Mouse (Mus musculus) heart, embryonic 16.5 days (tissue): ENCODE data around the gene 4930455H04Rik. TPM values are rescaled to one million over a fixed set of nuclear protein-coding genes. Genes with fewer than 3 reads are reported as not detected.
A peak's percentile ranks its signal among the peaks of the same experiment; 100 is the strongest.

Source experiments
- ATAC-seq: fragments of 200-750 bp; cut with Nextera tagmentation; replicated peaks from 2 replicates; pipeline ENCODE4 v1.8.0; 2017; ENCODE audit warnings: moderate number of reproducible peaks; ENCODE audit not compliant: insufficient read depth, low FRiP score; ENCODE audit errors: extremely low read depth
- H3K27ac ChIP-seq: fragments of 300-500 bp; sonication (generic); 2 replicates; pipeline ENCODE4 v1.5.1; 2014; ENCODE audit warnings: mild to moderate bottlenecking, low read length, control low read depth, moderate library complexity
- H3K27me3 ChIP-seq: fragments of 300-500 bp; sonication (generic); 2 replicates; pipeline ENCODE4 v1.6.1; 2014; ENCODE audit warnings: low read length, mixed read lengths; ENCODE audit not compliant: control insufficient read depth, insufficient read depth
- H3K36me3 ChIP-seq: fragments of 300-500 bp; sonication (generic); 2 replicates; pipeline ENCODE4 v1.6.1; 2014; ENCODE audit not compliant: control insufficient read depth, insufficient read depth
- H3K4me1 ChIP-seq: fragments of 300-500 bp; sonication (generic); 2 replicates; pipeline ENCODE4 v1.6.1; 2014; ENCODE audit warnings: low read length, mixed read lengths; ENCODE audit not compliant: control insufficient read depth, insufficient read depth
- H3K4me2 ChIP-seq: fragments of 300-500 bp; sonication (generic); 2 replicates; pipeline ENCODE4 v1.6.1; 2014; ENCODE audit warnings: low read depth, mild to moderate bottlenecking, control low read depth, low read length
- H3K4me3 ChIP-seq: fragments of 300-500 bp; sonication (generic); 2 replicates; pipeline ENCODE4 v1.5.1; 2014; ENCODE audit warnings: mild to moderate bottlenecking, control low read depth, low read length
- H3K9ac ChIP-seq: fragments of 300-500 bp; sonication (generic); 2 replicates; pipeline ENCODE4 v1.6.1; 2014; ENCODE audit warnings: low read length, control low read depth
- H3K9me3 ChIP-seq: fragments of 300-500 bp; sonication (generic); replicated peaks from 2 replicates; pipeline ENCODE4 v1.6.1; 2016; ENCODE audit warnings: low read length; ENCODE audit not compliant: control insufficient read depth
- WGBS: fragments of 180-500 bp; shearing (Covaris S2); extraction: QIAGEN DNeasy Blood & Tissue Kit; methylation state at CpG from one replicate; pipeline ENCODE4 v1.1.7; 2014; 5-methylcytosine and 5-hydroxymethylcytosine counted together
- polyA plus RNA-seq: library from polyadenylated mRNA; unstranded; fragments of >200 nt; fragmentation: Nextera tagmentation; extraction: Ambion mirVana; gene quantifications from 2 replicates; pipeline ENCODE4 v1.2.1, GENCODE M21; 2015

The 4930455H04Rik gene
- polyA plus RNA-seq = 0.14 TPM in 1 of 2 replicates, not detected in the other

DNA sequence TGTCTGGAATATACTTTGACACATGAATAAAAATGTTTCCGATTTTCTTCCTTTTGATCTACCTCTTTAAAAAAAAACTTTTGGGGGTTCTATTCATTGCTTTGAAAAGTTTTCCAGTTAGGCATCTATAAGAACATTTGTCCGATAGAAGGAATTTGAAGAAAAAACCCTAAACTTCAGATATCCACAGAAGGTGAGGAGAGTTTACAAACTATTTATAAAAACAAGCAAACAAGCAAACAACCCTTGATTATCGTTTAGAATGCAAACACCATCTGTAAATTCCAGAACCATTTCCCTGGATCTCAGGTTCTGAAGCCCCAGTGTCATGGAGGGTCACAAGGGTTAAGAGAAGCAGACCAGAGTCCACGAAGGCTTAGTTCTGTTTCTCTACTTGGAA lies at the start of gene 4930455H04Rik:
TSS of gene 4930455H04Rik (plus strand) at position 301 of the 400 bp plus-strand sequence.
- no peaks in the 10 kb centered on the region for H3K9me3 ChIP-seq
- peak within 1 kb of the TSS; percentile 62 for H3K4me3 ChIP-seq
- ATAC-seq = no peak
- H3K9ac ChIP-seq = peak within 1 kb of the TSS; percentile 68
- H3K36me3 ChIP-seq = no peaks in the 10 kb centered on the region
- peak within 1 kb of the TSS; percentile 86 for H3K27ac ChIP-seq
- 49% methylated on average over 4 of the region's 4 CpGs for WGBS
- H3K27me3 ChIP-seq = no peaks in the 10 kb centered on the region
- peak within 1 kb of the TSS; percentile 75 for H3K4me2 ChIP-seq
- peaks cover 4% of the 10 kb centered on the region for H3K4me1 ChIP-seq

DNA sequence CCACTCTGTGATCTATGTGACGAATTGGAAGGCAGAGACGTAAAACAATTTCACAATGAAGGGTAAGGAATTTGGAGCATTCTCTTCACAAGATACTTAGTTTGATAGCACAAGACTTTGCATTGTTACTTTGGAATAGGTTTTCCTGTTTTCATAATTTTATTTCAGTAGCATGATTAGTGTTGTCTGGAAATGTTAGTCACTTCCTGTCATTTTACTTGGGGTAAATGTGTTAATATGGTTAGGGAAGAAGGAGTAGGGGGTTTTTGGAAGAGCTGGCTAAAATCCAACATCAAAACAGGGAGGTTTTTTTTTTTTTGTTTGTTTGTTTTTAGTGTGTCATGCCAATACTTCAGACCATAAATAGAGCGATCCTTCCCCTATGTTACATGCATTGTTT lies 46.5 kb upstream of the 4930455H04Rik start:
- H3K9ac ChIP-seq = no peak overlapping the region
- no peak overlapping the region for H3K4me3 ChIP-seq
- ATAC-seq = no peak
- peaks cover 3% of the 10 kb centered on the region; the same call in 1 of the 2 replicates for H3K36me3 ChIP-seq
- H3K9me3 ChIP-seq = no peaks in the 10 kb centered on the region
- WGBS = 77% methylated on average over 3 of the region's 3 CpGs
- no peaks in the 10 kb centered on the region for H3K27me3 ChIP-seq
- no peak overlapping the region for H3K4me2 ChIP-seq
- H3K27ac ChIP-seq = no peak overlapping the region
- H3K4me1 ChIP-seq = no peaks in the 10 kb centered on the region

DNA sequence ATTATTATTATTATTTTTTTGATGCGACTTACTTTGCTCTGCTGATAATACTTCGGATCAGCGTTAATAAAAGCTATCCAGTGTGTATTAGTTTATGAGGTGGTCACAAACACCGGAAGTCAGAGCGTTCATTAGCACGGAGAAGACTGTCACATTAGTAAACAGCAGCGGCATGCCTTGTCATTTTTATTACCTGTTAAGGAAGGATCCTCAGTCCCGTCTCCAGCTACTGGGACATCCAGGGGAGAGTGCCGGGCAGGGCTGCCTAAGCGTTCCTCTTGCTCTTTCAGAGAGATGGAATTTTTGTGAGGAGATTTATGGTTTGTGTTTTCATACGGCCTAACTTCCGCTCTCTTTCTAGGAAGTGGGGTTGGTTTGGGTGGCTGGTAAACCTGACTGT lies 45.0 kb upstream of the 4930455H04Rik start:
- Histone ChIP-seq H3K27ac (no peak overlapping the region), H3K4me2 (no peak overlapping the region), H3K36me3 (peaks cover 3% of the 10 kb centered on the region; the same call in 1 of the 2 replicates), H3K4me1 (no peaks in the 10 kb centered on the region), H3K4me3 (no peak overlapping the region), H3K9ac (no peak overlapping the region), H3K9me3 (no peaks in the 10 kb centered on the region), H3K27me3 (no peaks in the 10 kb centered on the region)
- WGBS = 77% methylated on average over 12 of the region's 12 CpGs
- ATAC-seq = no peak

DNA sequence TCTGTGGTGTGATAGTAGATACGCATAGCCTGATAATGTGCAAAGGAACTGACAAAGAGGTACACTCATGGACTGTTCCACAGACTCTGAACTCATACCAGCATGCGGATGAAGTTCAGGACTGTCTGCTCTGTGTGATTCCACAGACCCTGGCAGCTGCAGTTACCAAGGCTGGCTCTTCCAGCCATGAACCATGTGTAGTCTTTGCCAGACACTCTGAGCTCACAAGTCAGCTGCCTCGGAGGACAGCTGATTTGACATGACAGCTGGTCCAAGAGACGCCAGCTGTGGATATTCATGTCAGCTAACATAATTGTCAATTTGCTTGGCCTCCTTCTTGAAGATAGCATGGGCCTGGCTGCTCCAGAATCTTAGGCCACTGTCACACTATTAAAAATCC lies 39.1 kb upstream of the 4930455H04Rik start:
- H3K4me1 ChIP-seq = peaks cover 3% of the 10 kb centered on the region; the same call in 1 of the 2 replicates
- no peak overlapping the region for H3K27ac ChIP-seq
- H3K9ac ChIP-seq = no peak overlapping the region
- no peaks in the 10 kb centered on the region; the same call in 1 of the 2 replicates for H3K36me3 ChIP-seq
- WGBS = 56% methylated on average over 4 of the region's 4 CpGs
- ATAC-seq = no peak
- H3K27me3 ChIP-seq = no peaks in the 10 kb centered on the region
- H3K4me3 ChIP-seq = no peak overlapping the region
- no peak overlapping the region for H3K4me2 ChIP-seq
- H3K9me3 ChIP-seq = no peaks in the 10 kb centered on the region

DNA sequence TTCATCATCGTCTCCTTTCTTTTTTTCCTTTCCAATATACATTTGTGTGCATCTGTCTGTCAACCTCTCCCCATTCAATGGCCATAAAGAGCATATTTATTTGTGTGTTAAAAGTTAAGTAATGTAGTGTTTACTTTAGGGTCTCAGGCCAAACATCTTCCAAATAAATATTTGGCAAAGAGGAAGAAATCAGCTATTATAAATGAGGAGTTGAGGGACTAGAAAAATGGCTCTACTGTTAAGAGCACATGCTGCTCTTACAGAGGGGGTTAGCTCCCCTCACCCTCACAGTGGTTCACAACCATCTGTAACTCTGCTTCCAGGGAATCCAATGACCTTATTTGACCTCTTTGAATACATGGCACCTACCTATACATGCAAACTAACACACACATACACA lies 34.9 kb upstream of the 4930455H04Rik start:
- H3K4me3 ChIP-seq = no peak overlapping the region
- H3K4me1 ChIP-seq = peaks cover 3% of the 10 kb centered on the region; the same call in 1 of the 2 replicates
- H3K27ac ChIP-seq = no peak overlapping the region
- no peaks in the 10 kb centered on the region for H3K27me3 ChIP-seq
- 82% methylated on average over 1 of the region's 1 CpGs for WGBS
- H3K9me3 ChIP-seq = no peaks in the 10 kb centered on the region
- H3K4me2 ChIP-seq = no peak overlapping the region
- no peaks in the 10 kb centered on the region for H3K36me3 ChIP-seq
- ATAC-seq = no peak
- H3K9ac ChIP-seq = no peak overlapping the region

DNA sequence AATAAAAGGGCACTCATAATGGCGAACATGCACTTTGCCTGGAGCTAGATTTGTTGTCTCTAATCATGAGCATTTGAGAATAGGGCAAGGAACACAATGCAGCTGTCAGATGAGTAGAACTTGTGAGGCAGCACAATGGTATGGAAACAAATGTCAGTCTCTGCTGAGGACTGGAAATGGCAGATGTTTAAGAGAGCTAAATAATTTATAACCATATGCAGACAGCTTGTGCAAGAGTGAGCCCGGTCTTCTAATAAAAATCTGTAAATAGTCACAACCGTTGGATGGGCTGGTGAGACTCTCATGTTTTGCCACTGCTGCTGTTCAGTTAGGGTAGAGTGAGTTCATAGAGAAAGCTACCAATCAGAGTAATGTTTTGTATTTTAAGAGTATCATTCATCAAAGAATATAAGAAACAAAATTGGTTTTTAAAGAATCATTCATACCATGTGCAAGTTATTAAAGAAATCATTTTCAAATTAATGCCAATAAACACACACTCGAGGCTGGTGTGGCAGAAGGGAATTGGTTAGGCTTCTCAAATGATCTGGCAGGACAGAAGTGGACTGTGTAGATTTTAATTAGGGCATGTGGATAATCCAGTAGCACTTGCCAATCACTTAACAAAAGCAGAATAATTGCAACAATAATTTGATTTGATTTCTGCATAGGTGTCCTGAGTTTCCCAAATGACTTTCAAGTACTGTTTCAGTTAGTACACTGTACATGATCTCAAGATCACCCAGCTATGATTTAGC lies 31.0 kb upstream of the 4930455H04Rik start:
- no peak overlapping the region for H3K27ac ChIP-seq

DNA sequence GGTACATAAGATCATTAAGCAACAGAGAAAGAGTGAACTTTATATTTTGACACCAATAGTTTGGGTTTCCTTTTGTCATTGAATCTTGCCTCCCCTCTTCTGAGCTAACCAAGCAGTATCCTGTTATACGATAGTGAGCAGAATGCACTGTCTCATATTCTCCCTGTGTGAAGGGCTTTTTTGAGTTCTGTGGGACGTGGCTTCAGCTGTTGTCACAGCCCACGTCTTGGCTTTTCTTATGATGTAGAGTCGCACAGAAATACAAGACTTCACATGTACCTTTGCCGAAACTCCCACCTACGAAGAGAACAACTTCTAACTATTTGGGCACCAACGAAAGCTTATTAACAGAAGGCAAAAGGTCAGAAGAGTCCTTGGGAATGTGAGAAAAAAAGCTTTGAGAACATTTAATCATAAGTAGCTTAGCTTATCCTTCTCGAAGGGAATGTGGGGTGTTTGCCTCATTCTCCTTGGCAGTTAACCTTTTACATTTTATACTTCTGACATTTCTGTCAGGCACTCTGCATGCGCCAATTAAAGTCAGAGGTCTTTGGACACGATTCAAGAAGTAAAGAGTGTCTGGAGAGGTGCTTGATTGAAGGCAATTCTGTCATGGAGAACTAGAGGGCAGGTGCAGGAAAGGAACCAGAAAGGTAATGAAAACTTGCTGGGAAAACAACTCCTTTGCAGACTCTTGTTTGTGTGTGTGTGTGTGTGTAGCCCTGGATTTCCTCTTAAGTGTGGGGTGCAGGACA lies 27.1 kb upstream of the 4930455H04Rik start:
- peak; percentile 30; the same call in 1 of the 2 replicates for ATAC-seq

More for the DNA sequence above, 31.0 kb upstream of the 4930455H04Rik start:
- Histone ChIP-seq H3K27me3 (no peaks in the 10 kb centered on the region), H3K9me3 (0 out of 2 replicates have a peak, but pooled peaks cover 4% of the 10 kb centered on the region), H3K4me3 (no peak overlapping the region), H3K9ac (no peak overlapping the region), H3K36me3 (peaks cover 3% of the 10 kb centered on the region; the same call in 1 of the 2 replicates), H3K4me1 (peaks cover 13% of the 10 kb centered on the region), H3K4me2 (no peak overlapping the region)
- WGBS = 79% methylated on average over 4 of the region's 4 CpGs
- no peak for ATAC-seq

DNA sequence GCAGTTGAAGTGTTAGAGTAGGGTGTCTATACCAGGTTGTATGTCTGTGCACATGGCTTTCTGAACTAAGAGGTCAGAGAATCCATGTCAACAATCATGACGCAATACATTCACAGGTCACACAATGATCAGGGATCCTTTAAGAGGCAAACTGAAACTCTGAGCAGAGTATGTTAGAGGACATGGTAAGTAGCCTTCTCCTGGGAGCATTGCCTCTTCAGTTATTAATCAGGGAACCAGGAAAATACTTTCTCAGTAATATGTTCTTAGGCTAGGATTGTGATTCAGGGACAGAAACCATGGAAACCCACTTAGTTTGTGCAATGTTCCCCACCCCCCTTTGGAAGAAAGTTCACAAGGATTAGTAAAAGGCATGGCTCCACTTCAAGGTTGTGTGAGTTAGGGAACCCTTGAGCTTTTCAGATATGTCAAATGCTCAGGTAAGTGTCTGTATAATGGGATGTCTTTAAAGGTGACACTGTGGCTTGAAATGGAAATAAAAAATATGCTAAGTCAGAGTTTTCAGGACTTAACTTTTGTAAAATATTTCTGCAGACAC lies 26.4 kb upstream of the 4930455H04Rik start:
- Histone ChIP-seq H3K4me1 (peaks cover 28% of the 10 kb centered on the region), H3K4me2 (0 out of 2 replicates have a peak overlapping the region, but pooled peaks have one; percentile 2), H3K4me3 (no peak overlapping the region), H3K27me3 (no peaks in the 10 kb centered on the region), H3K36me3 (peaks cover 3% of the 10 kb centered on the region; the same call in 1 of the 2 replicates), H3K9me3 (0 out of 2 replicates have a peak, but pooled peaks cover 4% of the 10 kb centered on the region), H3K27ac (peak overlapping the region; percentile 47), H3K9ac (no peak overlapping the region)
- ATAC-seq = no peak
- 81% methylated on average over 1 of the region's 1 CpGs for WGBS

More for the DNA sequence above, 27.1 kb upstream of the 4930455H04Rik start:
- Histone ChIP-seq H3K27ac (peak overlapping the region; percentile 47), H3K27me3 (no peaks in the 10 kb centered on the region), H3K4me3 (no peak overlapping the region), H3K36me3 (peaks cover 3% of the 10 kb centered on the region; the same call in 1 of the 2 replicates), H3K4me1 (peaks cover 28% of the 10 kb centered on the region), H3K4me2 (0 out of 2 replicates have a peak overlapping the region, but pooled peaks have one; percentile 2), H3K9ac (no peak overlapping the region), H3K9me3 (0 out of 2 replicates have a peak, but pooled peaks cover 4% of the 10 kb centered on the region)
- 51% methylated on average over 10 of the region's 10 CpGs for WGBS
